Mouse (Mus musculus) kidney, adult 2 months (tissue): ENCODE measurements around the gene Dnmt1. TPM values are rescaled to one million over a fixed set of nuclear protein-coding genes. Genes with fewer than 3 reads are reported as not detected.
A peak's percentile ranks its signal among the peaks of the same experiment; 100 is the strongest.

Source experiments
- DNase-seq: peaks from one replicate; pipeline ENCODE4 v3.0.0; 2021
- H3K27ac ChIP-seq: fragments of 200-500 bp; 2 replicates; pipeline ENCODE4 v1.5.1; 2012; ENCODE audit warnings: low read depth, low read length, control low read depth, inconsistent platforms; ENCODE audit not compliant: insufficient read depth
- H3K27me3 ChIP-seq: fragments of 200-500 bp; replicated peaks from 2 replicates; pipeline ENCODE4 v1.6.1; 2012; ENCODE audit warnings: mild to moderate bottlenecking, moderate library complexity, low read length, inconsistent platforms; ENCODE audit not compliant: control insufficient read depth, insufficient read depth
- H3K36me3 ChIP-seq: fragments of 200-500 bp; 2 replicates; pipeline ENCODE4 v1.6.1; 2012; ENCODE audit warnings: mild to moderate bottlenecking, moderate library complexity, low read length, inconsistent platforms; ENCODE audit not compliant: control insufficient read depth, insufficient read depth
- H3K4me1 ChIP-seq: fragments of 200-500 bp; 2 replicates; pipeline ENCODE4 v1.6.1; 2011; ENCODE audit warnings: low read length; ENCODE audit not compliant: control insufficient read depth, insufficient read depth
- H3K4me3 ChIP-seq: fragments of 200-500 bp; 2 replicates; pipeline ENCODE4 v1.5.1; 2011; ENCODE audit warnings: mild to moderate bottlenecking, low read depth, low read length, control low read depth; ENCODE audit not compliant: insufficient read depth
- CTCF ChIP-seq: fragments of 200-500 bp; conservative IDR thresholded peaks from 2 replicates; pipeline ENCODE4 v1.5.1; 2011; ENCODE audit warnings: low read depth, mild to moderate bottlenecking, control low read depth, low read length, moderate library complexity, mixed read lengths; ENCODE audit not compliant: insufficient read depth, insufficient read length
- POLR2A ChIP-seq: fragments of 200-500 bp; IDR thresholded peaks from one replicate; pipeline ENCODE4 v1.6.1; 2011; ENCODE audit warnings: low read depth, low read length, control low read depth
- WGBS: fragments of 180-500 bp; shearing (Covaris S2); methylation state at CpG from one replicate; pipeline ENCODE4 v1.1.7; 2018; 5-methylcytosine and 5-hydroxymethylcytosine counted together
- polyA plus RNA-seq: library from polyadenylated mRNA; depleted of rRNA; stranded (reverse); fragments of >200 nt; gene quantifications from 2 replicates; pipeline ENCODE4 v1.2.3, GENCODE M21; 2012

The Dnmt1 gene
- polyA plus RNA-seq, 1 experiment, result 12.5 TPM

DNA sequence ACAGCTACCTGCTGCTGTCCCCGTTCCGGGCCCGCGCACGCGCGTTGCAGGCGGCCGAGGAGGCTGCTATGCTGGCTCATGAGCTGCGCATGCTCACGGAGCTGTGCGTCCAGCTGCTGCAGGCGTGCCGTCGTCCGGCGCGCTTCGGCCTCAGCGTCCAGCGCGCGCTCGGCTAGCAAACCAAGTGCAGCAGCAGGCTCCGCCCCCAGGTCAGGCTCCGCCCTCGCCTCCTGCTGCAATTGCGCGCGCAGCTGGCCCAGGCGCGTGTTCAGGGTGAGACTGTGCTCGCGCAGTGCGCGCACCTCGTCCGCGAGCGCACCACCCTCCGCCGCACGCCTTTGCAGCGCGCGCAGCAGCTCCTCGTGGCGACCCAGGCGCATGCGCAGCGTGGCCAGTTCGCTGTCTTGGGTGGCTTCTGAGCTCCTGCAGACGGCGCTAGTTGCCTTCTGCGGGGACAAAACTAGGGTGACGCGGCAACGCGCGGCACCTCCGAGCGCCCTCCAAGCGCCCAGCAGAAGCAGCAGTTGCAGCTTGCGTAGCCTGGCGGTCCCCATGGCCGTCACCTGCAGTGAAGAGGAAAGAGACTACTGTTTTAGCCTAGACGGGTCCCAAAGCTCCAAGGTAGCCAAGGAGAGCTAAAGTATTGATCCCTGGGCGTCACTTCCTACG lies 81.5 kb downstream of the Dnmt1 start:
- Histone ChIP-seq H3K27me3 (no peaks in the 10 kb centered on the region), H3K4me1 (no peaks in the 10 kb centered on the region), H3K27ac (peak overlapping the region; percentile 87), H3K4me3 (peak overlapping the region; percentile 58), H3K36me3 (no peaks in the 10 kb centered on the region)
- WGBS, result under 1% methylated on average over 69 of the region's 69 CpGs
- peak; percentile 100 for DNase-seq
- TF ChIP-seq POLR2A (peak; percentile 62), CTCF (peak; percentile 81)

DNA sequence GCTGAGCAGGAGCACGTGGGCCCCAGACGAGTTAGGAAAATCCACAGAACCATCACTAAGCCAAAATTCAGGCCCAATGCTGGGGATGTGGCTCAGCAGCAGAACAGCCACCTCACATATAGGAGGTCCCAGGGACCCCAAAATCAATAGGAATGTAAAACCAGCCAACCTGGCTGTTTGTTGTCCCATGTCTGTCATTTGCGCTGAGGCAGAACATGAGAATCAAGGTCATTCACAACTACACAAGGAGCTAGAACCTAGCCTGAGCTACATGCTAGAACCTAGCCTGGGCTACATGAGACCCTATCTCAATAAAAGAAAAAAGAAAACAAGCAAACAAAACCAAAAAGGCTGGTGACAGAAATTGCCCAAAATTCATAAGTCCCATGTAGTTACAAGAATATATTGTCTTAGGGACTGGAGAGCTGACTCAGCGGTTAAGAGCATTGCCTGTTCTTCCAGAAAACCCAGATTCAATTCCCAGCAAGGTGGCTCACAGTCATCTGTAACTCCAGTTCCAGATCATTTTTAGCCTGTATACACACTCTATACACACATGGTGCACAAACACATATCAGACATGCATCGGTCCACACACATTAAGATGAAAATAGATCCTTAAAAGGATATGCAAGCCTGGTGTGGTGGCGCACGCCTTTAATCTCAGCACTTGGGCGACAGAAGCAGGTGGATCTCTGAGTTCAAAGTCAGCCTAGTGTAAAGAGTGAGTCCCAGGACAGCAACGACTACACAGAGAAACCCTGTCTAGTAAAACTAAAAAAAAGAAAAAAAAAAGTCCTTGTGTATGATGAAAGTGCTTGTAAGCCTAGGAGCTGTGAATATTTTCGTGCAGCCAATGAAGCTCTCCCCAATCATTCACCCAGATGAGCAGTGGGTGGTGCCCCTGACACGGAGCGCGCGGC lies 82.3 kb downstream of the Dnmt1 start:
- TF ChIP-seq POLR2A, result no peak
- no peak for TF ChIP-seq CTCF
- Histone ChIP-seq H3K27me3 (no peaks in the 10 kb centered on the region), H3K36me3 (no peaks in the 10 kb centered on the region), H3K27ac (no peak overlapping the region), H3K4me3 (peak overlapping the region; percentile 24), H3K4me1 (no peaks in the 10 kb centered on the region)
- no peak for DNase-seq
- 35% methylated on average over 14 of the region's 14 CpGs for WGBS

DNA sequence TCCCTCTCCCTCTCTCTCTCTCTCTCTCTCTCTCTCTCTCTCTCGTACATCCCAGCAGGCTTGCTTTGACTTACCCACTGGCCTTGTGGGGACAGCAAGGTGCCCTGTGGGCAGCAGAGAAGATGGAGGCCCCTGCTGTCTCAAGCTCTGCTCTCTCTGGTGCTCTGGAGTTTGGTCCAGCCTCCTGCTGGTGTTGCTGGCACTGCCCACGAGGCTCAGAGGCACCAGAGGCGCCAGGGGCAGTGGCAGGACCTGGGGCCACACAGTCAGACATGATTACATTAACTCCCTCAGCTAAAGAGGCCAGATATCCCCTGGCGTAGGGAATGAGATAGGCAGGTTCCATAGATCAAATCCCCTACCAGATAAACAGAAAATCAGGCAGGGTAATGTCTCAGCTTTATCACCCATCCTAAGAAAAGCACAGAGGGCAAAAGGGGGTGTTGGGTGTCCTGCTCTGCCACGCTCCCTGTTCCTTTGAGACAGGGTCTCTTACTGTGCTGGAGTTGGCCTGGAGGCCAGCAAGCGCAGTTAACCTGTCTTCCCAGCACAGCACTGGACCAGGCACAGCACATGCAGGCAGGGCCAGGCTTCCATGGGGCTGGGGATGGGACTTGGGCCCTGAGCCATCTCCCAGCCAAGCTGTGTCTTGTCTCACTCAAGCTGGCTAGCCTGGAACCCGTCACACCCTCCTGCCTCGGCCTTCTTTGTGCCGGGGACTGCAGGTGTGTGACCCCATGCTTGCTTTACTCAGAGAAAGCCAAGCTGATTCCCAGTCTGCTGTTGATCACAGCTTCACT lies 83.2 kb downstream of the Dnmt1 start:
- WGBS, result 71% methylated on average over 8 of the region's 9 CpGs
- no peak for DNase-seq
- Histone ChIP-seq H3K27me3 (no peaks in the 10 kb centered on the region), H3K4me1 (no peaks in the 10 kb centered on the region), H3K36me3 (no peaks in the 10 kb centered on the region), H3K4me3 (no peak overlapping the region), H3K27ac (no peak overlapping the region)
- no peak for TF ChIP-seq CTCF
- no peak for TF ChIP-seq POLR2A

DNA sequence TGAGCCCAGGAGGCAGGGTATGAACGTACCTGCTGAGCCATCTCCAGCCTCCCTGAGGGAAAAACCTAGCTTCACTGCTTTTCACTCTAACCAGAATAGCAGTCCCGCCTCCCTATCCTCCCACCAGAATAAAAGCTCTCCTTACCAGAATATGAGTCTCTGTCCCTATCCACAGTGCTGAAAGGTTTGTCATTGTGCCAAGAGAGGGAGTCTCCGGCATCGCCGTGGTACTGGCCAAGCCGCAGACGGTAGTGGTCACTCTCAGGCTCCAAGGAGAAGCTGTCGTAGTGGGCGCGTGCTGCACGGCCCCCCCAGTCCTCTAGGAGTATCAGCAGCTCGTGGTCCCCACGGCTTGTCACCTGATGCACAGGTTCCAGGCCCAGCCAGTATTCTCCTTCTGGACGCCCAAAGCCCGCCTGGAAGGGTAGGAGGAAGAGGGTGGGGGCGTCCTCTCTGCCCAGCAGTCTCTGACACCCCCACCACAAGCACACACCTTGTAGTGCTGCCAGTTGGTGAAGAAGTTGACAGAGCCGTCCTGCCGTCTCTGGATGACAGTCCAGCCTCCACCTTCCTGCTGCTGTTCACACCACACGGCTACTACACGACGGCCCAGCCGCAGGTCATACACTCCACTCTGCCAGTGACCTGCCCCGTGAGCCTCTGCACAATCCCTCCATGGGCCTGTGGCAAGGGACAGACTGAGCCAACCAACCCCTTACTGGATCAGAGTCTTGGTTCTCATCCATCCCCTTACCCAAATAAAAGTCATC lies 84.5 kb downstream of the Dnmt1 start:
- no peaks in the 10 kb centered on the region for H3K27me3 ChIP-seq
- no peak for TF ChIP-seq CTCF
- no peak for TF ChIP-seq POLR2A
- no peaks in the 10 kb centered on the region for H3K4me1 ChIP-seq
- 64% methylated on average over 23 of the region's 23 CpGs for WGBS
- H3K4me3 ChIP-seq, result no peak overlapping the region
- H3K36me3 ChIP-seq, result no peaks in the 10 kb centered on the region
- no peak overlapping the region for H3K27ac ChIP-seq
- DNase-seq, result no peak

DNA sequence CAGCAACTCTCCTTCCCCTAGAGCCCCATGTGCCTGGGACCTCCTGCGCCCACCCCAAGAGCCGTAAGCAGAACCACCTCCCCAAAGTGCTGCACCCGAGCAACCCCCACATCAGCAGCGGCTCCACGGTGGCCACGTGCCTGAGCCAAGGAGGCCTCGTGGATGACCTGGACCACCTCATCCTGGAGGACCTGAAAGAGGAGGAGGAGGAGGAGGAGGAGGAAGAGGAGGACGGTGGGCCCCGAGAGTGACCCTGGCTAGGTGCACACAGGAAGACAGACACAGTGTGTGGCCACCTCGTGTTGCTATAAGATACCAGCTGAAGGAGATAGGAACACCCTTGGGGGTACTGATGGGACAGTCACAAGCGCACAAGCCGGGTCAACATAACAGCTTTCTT lies 86.2 kb downstream of the Dnmt1 start:
- WGBS, result 85% methylated on average over 12 of the region's 12 CpGs

DNA sequence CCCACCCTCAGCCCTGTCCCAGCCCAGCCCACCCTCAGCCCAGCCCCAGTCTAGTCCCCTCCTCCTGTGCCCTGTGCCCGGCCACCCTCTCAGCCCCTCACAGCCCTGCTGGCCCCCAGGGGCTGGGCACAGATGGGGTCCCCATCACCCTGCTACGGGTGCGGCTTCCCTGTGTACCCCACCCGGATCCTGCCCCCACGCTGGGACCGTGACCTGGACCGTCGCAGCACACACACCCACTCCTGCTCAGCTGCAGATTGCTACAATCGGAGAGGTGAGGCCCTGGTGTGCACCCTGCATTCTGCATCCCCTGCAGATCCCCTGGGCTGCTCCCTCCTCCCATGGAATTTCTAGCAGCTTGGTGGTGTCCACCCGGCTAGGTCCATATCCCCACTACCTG lies 86.7 kb downstream of the Dnmt1 start:
- 90% methylated on average over 10 of the region's 10 CpGs for WGBS
- no peak overlapping the region for H3K27ac ChIP-seq

More for the DNA sequence above, 86.2 kb downstream of the Dnmt1 start:
- DNase-seq, result no peak
- H3K36me3 ChIP-seq, result no peaks in the 10 kb centered on the region
- no peak overlapping the region for H3K4me3 ChIP-seq
- TF ChIP-seq POLR2A (no peak), CTCF (no peak)
- H3K27ac ChIP-seq, result no peak overlapping the region
- no peaks in the 10 kb centered on the region for H3K4me1 ChIP-seq
- no peaks in the 10 kb centered on the region for H3K27me3 ChIP-seq

More for the DNA sequence above, 86.7 kb downstream of the Dnmt1 start:
- Histone ChIP-seq H3K4me1 (no peaks in the 10 kb centered on the region), H3K36me3 (no peaks in the 10 kb centered on the region), H3K27me3 (no peaks in the 10 kb centered on the region), H3K4me3 (no peak overlapping the region)
- TF ChIP-seq POLR2A (no peak), CTCF (no peak)
- no peak for DNase-seq
